Mouse (Mus musculus): ENCODE data around the gene Ube2d1. TPM values are rescaled to one million over a fixed set of nuclear protein-coding genes. Genes with fewer than 3 reads are reported as not detected.

Ube2d1 gene
- total and polyA plus RNA-seq, 3 experiments, result 2.9 to 16.5 TPM; not detected in 1

- Histone ChIP-seq H3K9ac (ENCODE audit: control insufficient read depth, low read depth, low read length, poor library complexity, severe bottlenecking) (no peak overlapping the region), H3K4me3 (ENCODE audit: control insufficient read depth in 1 of 2, insufficient read depth in 1 of 2, low read depth in 2 of 2, low read length in 2 of 2) (no peak overlapping the region), H3K4me1 (ENCODE audit: control insufficient read depth in 1 of 2, insufficient read depth in 2 of 2, low read length in 2 of 2) (no peaks in the 10 kb centered on the region), H3K9me3 (replicated peaks; ENCODE audit: insufficient read depth, low read length) (no peaks in the 10 kb centered on the region), H3K79me2 (ENCODE audit: control insufficient read depth, insufficient read depth, low read length, poor library complexity) (no peaks in the 10 kb centered on the region), H3K27ac (ENCODE audit: control insufficient read depth, low read depth, low read length) (no peak overlapping the region), H3K27me3 (ENCODE audit: control insufficient read depth in 1 of 2, insufficient read depth in 2 of 2, low read length in 2 of 2) (no peaks in the 10 kb centered on the region), H3K36me3 (ENCODE audit: control insufficient read depth in 1 of 2, insufficient read depth in 2 of 2, low read length in 2 of 2) (no peaks in the 10 kb centered on the region)
- DNase-seq (ENCODE audit: low read depth, low spot score), result no peak
- TF ChIP-seq MAZ (IDR thresholded peaks at IDR 0.05; ENCODE audit: low read depth, low read length), result no peak
- TF ChIP-seq EP300 (IDR thresholded peaks at IDR 0.05; ENCODE audit: low read depth in 1 of 2, low read length in 2 of 2), result no peak
- no peak for TF ChIP-seq TAL1 (IDR thresholded peaks at IDR 0.05; ENCODE audit: low read length)
- no peak for TF ChIP-seq HCFC1 (IDR thresholded peaks at IDR 0.05; ENCODE audit: low read depth, low read length)
Observed at GRCm38 (mm10) chr10:71258943-71259342, 26.1 kb downstream of the Ube2d1 start.

GRCm38 (mm10) chr10:71258516-71258915, 26.5 kb downstream of the Ube2d1 start:
- Histone ChIP-seq H3K27ac (ENCODE audit: control insufficient read depth, low read depth, low read length) (no peak overlapping the region), H3K9ac (ENCODE audit: control insufficient read depth, low read depth, low read length, poor library complexity, severe bottlenecking) (no peak overlapping the region), H3K79me2 (ENCODE audit: control insufficient read depth, insufficient read depth, low read length, poor library complexity) (no peaks in the 10 kb centered on the region), H3K27me3 (ENCODE audit: control insufficient read depth in 1 of 2, insufficient read depth in 2 of 2, low read length in 2 of 2) (no peaks in the 10 kb centered on the region), H3K9me3 (replicated peaks; ENCODE audit: insufficient read depth, low read length) (no peaks in the 10 kb centered on the region), H3K4me3 (ENCODE audit: control insufficient read depth in 1 of 2, insufficient read depth in 1 of 2, low read depth in 2 of 2, low read length in 2 of 2) (no peak overlapping the region), H3K4me1 (ENCODE audit: control insufficient read depth in 1 of 2, insufficient read depth in 2 of 2, low read length in 2 of 2) (no peaks in the 10 kb centered on the region), H3K36me3 (ENCODE audit: control insufficient read depth in 1 of 2, insufficient read depth in 2 of 2, low read length in 2 of 2) (no peaks in the 10 kb centered on the region)
- no peak for TF ChIP-seq RCOR1 (IDR thresholded peaks at IDR 0.05; ENCODE audit: low read depth, low read length)
- no peak for TF ChIP-seq POLR2AphosphoS5 (IDR thresholded peaks at IDR 0.05; ENCODE audit: borderline replicate concordance, low read depth, low read length)
- DNase-seq (ENCODE audit: low read depth, low spot score), result no peak

GRCm38 (mm10) chr10:71253147-71253546, 31.9 kb downstream of the Ube2d1 start:
- Histone ChIP-seq H3K27ac (ENCODE audit: control insufficient read depth, low read depth, low read length) (no peak overlapping the region), H3K36me3 (ENCODE audit: control insufficient read depth in 1 of 2, insufficient read depth in 2 of 2, low read length in 2 of 2) (no peaks in the 10 kb centered on the region), H3K9ac (ENCODE audit: control insufficient read depth, low read depth, low read length, poor library complexity, severe bottlenecking) (no peak overlapping the region), H3K4me1 (ENCODE audit: control insufficient read depth in 1 of 2, insufficient read depth in 2 of 2, low read length in 2 of 2) (no peaks in the 10 kb centered on the region), H3K27me3 (ENCODE audit: control insufficient read depth in 1 of 2, insufficient read depth in 2 of 2, low read length in 2 of 2) (no peaks in the 10 kb centered on the region), H3K79me2 (ENCODE audit: control insufficient read depth, insufficient read depth, low read length, poor library complexity) (no peaks in the 10 kb centered on the region), H3K9me3 (replicated peaks; ENCODE audit: insufficient read depth, low read length) (no peaks in the 10 kb centered on the region), H3K4me3 (ENCODE audit: control insufficient read depth in 1 of 2, insufficient read depth in 1 of 2, low read depth in 2 of 2, low read length in 2 of 2) (no peak overlapping the region)
- TF ChIP-seq TAL1 (IDR thresholded peaks at IDR 0.05; ENCODE audit: low read length) (no peak), MYB (IDR thresholded peaks at IDR 0.05; ENCODE audit: low read depth, low read length) (no peak), NRF1 (IDR thresholded peaks at IDR 0.05; ENCODE audit: insufficient read depth, low read depth, low read length, poor library complexity, severe bottlenecking) (no peak), TCF12 (IDR thresholded peaks at IDR 0.05; ENCODE audit: low read depth, low read length) (no peak), EP300 (IDR thresholded peaks at IDR 0.05; ENCODE audit: low read depth in 1 of 2, low read length in 2 of 2) (no peak)
- DNase-seq (ENCODE audit: low read depth, low spot score), result no peak

Data from MEL (cell line).